Mouse (Mus musculus): ENCODE measurements around the gene Mcu. TPM values are rescaled to one million over a fixed set of nuclear protein-coding genes. Genes with fewer than 3 reads are reported as not detected.
A peak's percentile ranks its signal among the peaks of the same experiment; 100 is the strongest.

The Mcu gene
- polyA plus RNA-seq, 1 experiment: 32.4 TPM

DNA sequence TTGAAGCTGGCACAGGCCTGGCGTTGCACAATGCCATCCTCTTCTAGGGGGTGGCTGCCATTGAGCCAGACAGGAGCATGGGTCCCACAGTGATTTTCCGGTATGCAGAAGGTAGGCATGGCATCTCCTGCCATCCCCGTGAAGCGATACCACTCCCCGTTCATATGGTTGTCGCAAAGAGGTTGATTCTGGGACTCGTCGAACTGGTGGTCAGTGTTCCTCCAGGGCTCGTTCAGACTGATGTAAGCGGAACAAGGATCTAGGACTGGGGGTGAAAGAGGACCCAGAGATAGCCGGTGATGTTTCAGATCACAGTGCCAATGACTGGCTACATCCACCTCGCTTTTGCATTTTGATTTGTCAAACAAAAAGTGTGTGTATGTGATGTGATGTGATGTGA lies 177.8 kb downstream of the Mcu start:
- DNase-seq: no peak
- Histone ChIP-seq H3K27ac (ENCODE audit: insufficient read depth, low read length) (no peak overlapping the region), H3K4me3 (replicated peaks; ENCODE audit: insufficient read depth, low read depth, low read length) (no peak overlapping the region), H3K27me3 (ENCODE audit: control insufficient read depth, insufficient read depth, low read length) (no peaks in the 10 kb centered on the region), H3K4me1 (ENCODE audit: control insufficient read depth, insufficient read depth, low read length) (no peaks in the 10 kb centered on the region)
- TF ChIP-seq POLR2A (IDR thresholded peaks at IDR 0.05; ENCODE audit: borderline replicate concordance, insufficient read depth, low read length) (no peak), CTCF (IDR thresholded peaks at IDR 0.05; ENCODE audit: borderline replicate concordance, insufficient read depth, low read depth, low read length) (no peak)
- 94% methylated on average over 12 of the region's 12 CpGs for WGBS

DNA sequence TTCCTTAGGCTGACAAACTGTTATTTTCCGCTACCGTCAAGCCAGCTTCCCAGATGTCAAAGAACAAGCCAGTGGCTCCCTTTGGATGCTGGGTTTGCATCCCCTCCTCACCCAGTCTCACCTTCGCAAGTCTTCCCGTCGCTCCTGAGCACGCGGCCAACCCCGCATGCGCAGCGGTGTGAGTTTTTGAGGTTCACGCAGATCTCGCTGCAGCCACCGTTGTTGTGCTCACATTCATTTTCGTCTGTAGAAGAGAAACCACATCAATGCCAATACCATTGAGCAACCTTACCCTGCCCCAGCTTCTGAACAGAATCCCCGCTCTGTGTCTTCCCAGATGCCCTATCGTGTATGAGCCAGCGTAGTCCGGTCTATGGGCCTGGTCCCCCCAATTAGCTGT lies 180.7 kb downstream of the Mcu start:
- H3K27me3 ChIP-seq (ENCODE audit: control insufficient read depth, insufficient read depth, low read length): no peaks in the 10 kb centered on the region
- no peak overlapping the region for H3K27ac ChIP-seq (ENCODE audit: insufficient read depth, low read length)
- 97% methylated on average over 18 of the region's 18 CpGs for WGBS
- H3K4me1 ChIP-seq (ENCODE audit: control insufficient read depth, insufficient read depth, low read length): no peaks in the 10 kb centered on the region
- H3K4me3 ChIP-seq (replicated peaks; ENCODE audit: insufficient read depth, low read depth, low read length): no peak overlapping the region
- no peak for DNase-seq
- no peak for TF ChIP-seq CTCF (IDR thresholded peaks at IDR 0.05; ENCODE audit: borderline replicate concordance, insufficient read depth, low read depth, low read length)
- TF ChIP-seq POLR2A (IDR thresholded peaks at IDR 0.05; ENCODE audit: borderline replicate concordance, insufficient read depth, low read length): no peak

DNA sequence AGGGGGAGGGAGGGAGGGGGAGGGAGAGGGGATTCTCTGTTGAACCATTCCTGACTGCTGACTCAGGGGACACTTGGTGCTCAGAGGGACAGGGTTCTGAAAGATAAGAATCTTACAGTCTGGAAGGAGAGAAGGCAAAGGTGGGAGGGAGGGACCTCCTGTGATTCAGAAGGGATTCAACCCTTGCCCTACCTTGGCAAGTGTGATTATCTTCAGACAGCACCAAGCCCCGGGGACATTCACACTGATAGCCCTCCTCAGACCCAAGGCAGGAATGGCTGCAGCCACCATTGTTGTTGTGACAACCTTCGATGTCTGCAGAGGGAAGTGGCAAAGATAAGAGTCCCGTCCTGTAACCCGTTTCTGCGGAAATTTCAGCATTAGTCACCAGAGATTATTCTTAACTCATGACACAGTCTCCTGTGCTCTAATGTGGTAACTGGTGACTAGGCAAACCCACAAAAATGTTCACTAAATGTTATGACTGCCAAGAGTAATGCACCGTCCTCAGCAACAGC lies 185.7 kb downstream of the Mcu start:
- no peak for TF ChIP-seq POLR2A (IDR thresholded peaks at IDR 0.05; ENCODE audit: borderline replicate concordance, insufficient read depth, low read length)
- TF ChIP-seq CTCF (IDR thresholded peaks at IDR 0.05; ENCODE audit: borderline replicate concordance, insufficient read depth, low read depth, low read length): no peak
- no peaks in the 10 kb centered on the region; the same call in 1 of the 2 replicates for H3K4me1 ChIP-seq (ENCODE audit: control insufficient read depth, insufficient read depth, low read length)
- no peaks in the 10 kb centered on the region for H3K27me3 ChIP-seq (ENCODE audit: control insufficient read depth, insufficient read depth, low read length)
- no peak overlapping the region for H3K4me3 ChIP-seq (replicated peaks; ENCODE audit: insufficient read depth, low read depth, low read length)
- 84% methylated on average over 6 of the region's 6 CpGs for WGBS
- H3K27ac ChIP-seq (ENCODE audit: insufficient read depth, low read length): no peak overlapping the region
- no peak for DNase-seq

DNA sequence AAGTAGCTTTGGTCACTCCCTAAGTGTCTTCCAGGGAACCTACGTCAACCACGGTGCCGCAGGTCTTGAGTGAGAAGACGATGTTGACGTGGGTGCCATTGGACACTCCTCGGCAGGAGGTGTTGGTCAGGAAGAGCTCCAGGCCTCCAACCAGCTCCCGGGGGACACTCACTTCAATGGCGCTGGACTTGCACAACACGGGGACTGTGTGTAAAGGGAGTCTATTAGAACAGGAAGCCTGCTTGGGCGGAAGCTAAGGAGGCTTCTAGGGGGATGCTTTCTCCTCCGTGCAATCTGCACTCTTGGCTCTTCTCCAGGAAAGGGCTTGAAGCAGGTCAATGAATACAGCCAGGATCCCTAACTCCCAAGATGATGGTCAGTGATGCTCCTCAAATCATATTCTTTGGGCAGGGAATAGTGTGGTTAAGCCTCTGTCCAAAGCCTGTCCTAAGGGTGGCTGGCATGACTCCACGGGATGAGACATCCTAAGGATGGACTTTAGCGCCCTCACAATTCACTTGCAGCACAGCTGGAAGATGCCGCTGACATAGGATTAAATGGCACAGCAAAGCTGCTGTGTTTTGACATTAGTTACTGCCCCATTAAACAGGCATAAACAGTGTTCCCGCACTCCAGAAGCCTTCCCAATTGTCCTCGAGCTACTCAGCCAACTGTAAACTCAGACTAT lies 186.9 kb downstream of the Mcu start:
- no peak for DNase-seq
- 70% methylated on average over 16 of the region's 16 CpGs for WGBS
- Histone ChIP-seq H3K4me3 (replicated peaks; ENCODE audit: insufficient read depth, low read depth, low read length) (no peak overlapping the region), H3K27me3 (ENCODE audit: control insufficient read depth, insufficient read depth, low read length) (no peaks in the 10 kb centered on the region), H3K27ac (ENCODE audit: insufficient read depth, low read length) (no peak overlapping the region), H3K4me1 (ENCODE audit: control insufficient read depth, insufficient read depth, low read length) (peaks cover 4% of the 10 kb centered on the region)
- TF ChIP-seq CTCF (IDR thresholded peaks at IDR 0.05; ENCODE audit: borderline replicate concordance, insufficient read depth, low read depth, low read length) (no peak), POLR2A (IDR thresholded peaks at IDR 0.05; ENCODE audit: borderline replicate concordance, insufficient read depth, low read length) (no peak)

DNA sequence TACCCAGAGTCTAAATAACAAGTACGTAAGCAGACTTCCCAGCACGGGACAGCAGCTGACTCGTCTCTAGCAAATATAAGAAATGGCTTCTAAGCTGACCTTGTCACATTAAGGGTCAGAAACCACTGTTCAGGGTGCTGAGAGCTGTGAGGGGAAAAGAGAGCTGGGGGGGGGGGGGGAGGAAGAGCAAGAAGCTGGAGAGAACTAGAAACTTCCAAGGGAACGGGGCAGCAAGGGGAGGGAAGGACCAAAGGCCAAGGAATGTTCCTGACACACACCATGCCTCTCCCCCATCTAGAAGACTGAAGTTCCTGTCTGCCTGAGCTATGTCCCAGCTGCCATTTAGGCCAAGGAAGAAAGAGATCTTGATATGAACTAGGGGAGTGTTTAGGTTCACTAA lies 190.1 kb downstream of the Mcu start:
- TF ChIP-seq POLR2A (IDR thresholded peaks at IDR 0.05; ENCODE audit: borderline replicate concordance, insufficient read depth, low read length) (no peak), CTCF (IDR thresholded peaks at IDR 0.05; ENCODE audit: borderline replicate concordance, insufficient read depth, low read depth, low read length) (no peak)
- DNase-seq: no peak
- 92% methylated on average over 4 of the region's 4 CpGs for WGBS
- Histone ChIP-seq H3K27me3 (ENCODE audit: control insufficient read depth, insufficient read depth, low read length) (no peaks in the 10 kb centered on the region), H3K27ac (ENCODE audit: insufficient read depth, low read length) (no peak overlapping the region), H3K4me3 (replicated peaks; ENCODE audit: insufficient read depth, low read depth, low read length) (no peak overlapping the region), H3K4me1 (ENCODE audit: control insufficient read depth, insufficient read depth, low read length) (peaks cover 4% of the 10 kb centered on the region)

DNA sequence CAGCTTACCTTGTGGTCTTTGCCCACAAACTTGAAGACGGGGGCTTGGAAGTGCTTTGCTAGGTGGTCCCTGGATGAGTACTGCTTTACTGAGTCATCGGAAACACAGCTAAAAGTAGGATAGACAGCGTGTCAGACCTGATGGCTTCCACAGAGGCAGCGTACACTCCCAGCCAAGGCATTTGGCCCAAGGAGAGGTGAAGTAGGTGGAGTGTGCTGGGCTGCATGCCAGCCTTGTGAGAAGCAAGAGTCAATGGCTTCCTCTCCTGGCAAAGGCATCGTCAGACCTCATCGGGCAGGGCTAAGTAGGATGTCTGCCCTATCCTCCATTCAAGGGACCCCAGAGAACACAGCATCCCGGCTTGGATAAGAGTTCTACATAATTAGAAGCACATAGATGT lies 191.1 kb downstream of the Mcu start:
- peak; percentile 60 to 80 for DNase-seq
- no peak overlapping the region for H3K27ac ChIP-seq (ENCODE audit: insufficient read depth, low read length)
- WGBS: 19% methylated on average over 7 of the region's 7 CpGs
- H3K4me1 ChIP-seq (ENCODE audit: control insufficient read depth, insufficient read depth, low read length): peaks cover 4% of the 10 kb centered on the region
- no peaks in the 10 kb centered on the region for H3K27me3 ChIP-seq (ENCODE audit: control insufficient read depth, insufficient read depth, low read length)
- no peak for TF ChIP-seq CTCF (IDR thresholded peaks at IDR 0.05; ENCODE audit: borderline replicate concordance, insufficient read depth, low read depth, low read length)
- TF ChIP-seq POLR2A (IDR thresholded peaks at IDR 0.05; ENCODE audit: borderline replicate concordance, insufficient read depth, low read length): no peak
- H3K4me3 ChIP-seq (replicated peaks; ENCODE audit: insufficient read depth, low read depth, low read length): no peak overlapping the region

DNA sequence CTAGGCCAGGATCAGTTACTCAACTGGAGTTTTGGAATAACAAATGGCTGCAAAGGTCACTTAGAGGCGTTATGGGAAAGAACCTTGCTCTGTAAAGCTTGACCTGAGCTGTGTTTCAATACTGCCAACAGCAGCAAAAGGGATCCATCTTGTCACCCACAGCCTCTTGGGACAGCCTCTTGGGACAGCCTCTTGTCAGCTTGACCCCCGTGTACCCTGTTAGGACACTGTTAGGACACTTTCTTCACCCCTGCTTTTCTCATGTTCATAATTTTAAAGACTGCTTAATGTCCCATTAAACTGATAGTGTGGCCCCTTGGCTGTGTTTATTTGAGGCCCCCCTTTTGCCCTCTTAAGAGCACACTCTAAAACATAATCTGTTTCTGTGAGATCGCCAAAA lies 192.0 kb downstream of the Mcu start:
- Histone ChIP-seq H3K4me3 (replicated peaks; ENCODE audit: insufficient read depth, low read depth, low read length) (no peak overlapping the region), H3K4me1 (ENCODE audit: control insufficient read depth, insufficient read depth, low read length) (peaks cover 4% of the 10 kb centered on the region), H3K27me3 (ENCODE audit: control insufficient read depth, insufficient read depth, low read length) (no peaks in the 10 kb centered on the region), H3K27ac (ENCODE audit: insufficient read depth, low read length) (no peak overlapping the region)
- WGBS: 94% methylated on average over 3 of the region's 3 CpGs
- TF ChIP-seq POLR2A (IDR thresholded peaks at IDR 0.05; ENCODE audit: borderline replicate concordance, insufficient read depth, low read length) (no peak), CTCF (IDR thresholded peaks at IDR 0.05; ENCODE audit: borderline replicate concordance, insufficient read depth, low read depth, low read length) (no peak)
- DNase-seq: no peak

DNA sequence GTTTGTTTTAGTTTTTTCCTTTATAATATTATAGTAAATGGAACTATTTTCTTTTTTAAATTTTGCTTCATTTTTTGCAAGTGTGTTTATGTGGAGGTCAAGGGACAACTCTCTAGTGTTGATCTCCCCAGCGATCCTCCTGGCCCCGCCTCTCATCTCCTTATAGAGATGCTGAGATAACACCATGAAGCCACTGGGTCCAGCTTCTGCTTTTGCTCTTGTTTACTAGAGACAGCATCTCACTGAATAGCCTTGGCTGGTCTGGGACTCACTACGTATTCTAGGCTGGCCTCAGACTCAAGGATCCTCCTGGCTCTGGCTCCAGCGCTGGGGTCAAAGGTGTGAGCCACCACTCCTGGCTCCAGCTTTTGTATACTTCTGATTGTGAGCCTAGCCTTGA lies 197.0 kb downstream of the Mcu start:
- TF ChIP-seq CTCF (IDR thresholded peaks at IDR 0.05; ENCODE audit: borderline replicate concordance, insufficient read depth, low read depth, low read length) (no peak), POLR2A (IDR thresholded peaks at IDR 0.05; ENCODE audit: borderline replicate concordance, insufficient read depth, low read length) (no peak)
- Histone ChIP-seq H3K4me1 (ENCODE audit: control insufficient read depth, insufficient read depth, low read length) (no peaks in the 10 kb centered on the region), H3K4me3 (replicated peaks; ENCODE audit: insufficient read depth, low read depth, low read length) (no peak overlapping the region), H3K27ac (ENCODE audit: insufficient read depth, low read length) (no peak overlapping the region), H3K27me3 (ENCODE audit: control insufficient read depth, insufficient read depth, low read length) (no peaks in the 10 kb centered on the region)
- WGBS: 98% methylated on average over 4 of the region's 4 CpGs
- no peak for DNase-seq
